Mouse (Mus musculus) naive thymus-derived CD4-positive, alpha-beta T cell, adult 5 months (primary cell): ENCODE measurements around the gene Susd3. TPM values are rescaled to one million over a fixed set of nuclear protein-coding genes. Genes with fewer than 3 reads are reported as not detected.

Experiments used
- polyA plus RNA-seq: library from polyadenylated mRNA; unstranded; fragments of 100-300 nt; shearing (Covaris generic); gene quantifications from one replicate; pipeline ENCODE4 v1.2.1, GENCODE M21; 2017

The Susd3 gene
- polyA plus RNA-seq, result 25.2 TPM

GRCm38 (mm10) chr13:49248467-49248862, at the start of gene Susd3:
Susd3 (minus strand) TSS chr13:49248706.

GRCm38 (mm10) chr13:49215504-49216219, 32.8 kb downstream of the Susd3 start, which contains the start of gene Card19:
Card19 (minus strand) TSS chr13:49216037.

GRCm38 (mm10) chr13:49187288-49188218, 61.0 kb downstream of the Susd3 start, which contains the start of gene Ninj1:
Ninj1 (plus strand) TSS chr13:49187485.

Other genes starting within 250 kb of the Susd3 start
- gene Wnk2, start 100.7 kb downstream of the Susd3 start, polyA plus RNA-seq, result not detected
- 76.6 TPM for gene Ninj1, start 61.2 kb downstream of the Susd3 start, polyA plus RNA-seq
- 79.3 TPM for gene Card19, start 32.7 kb downstream of the Susd3 start, polyA plus RNA-seq
- 34.2 TPM for gene Fgd3, start 71.6 kb upstream of the Susd3 start, polyA plus RNA-seq
- 27.1 TPM for gene Bicd2, start 92.9 kb upstream of the Susd3 start, polyA plus RNA-seq
- 15.8 TPM for gene Ippk, start 172.5 kb upstream of the Susd3 start, polyA plus RNA-seq
- gene Tes3-ps, start 244.6 kb upstream of the Susd3 start, polyA plus RNA-seq, result 2.8 TPM